Mouse (Mus musculus) frontal cortex, adult 2 months (tissue): Measurements from ENCODE around the gene Tnik. TPM values are rescaled to one million over a fixed set of nuclear protein-coding genes. Genes with fewer than 3 reads are reported as not detected.

Experiments
- DNase-seq, 2 experiments: peaks; one replicate each; pipeline ENCODE4 v3.0.0; 2022; ENCODE audit warnings: low spot score in 1 of 2; ENCODE audit errors: extremely low spot score in 1 of 2
- polyA plus RNA-seq: library from polyadenylated mRNA; depleted of rRNA; stranded (reverse); fragments of >200 nt; gene quantifications from 2 replicates; pipeline ENCODE4 v1.2.3, GENCODE M21; 2012

Gene Tnik
- polyA plus RNA-seq, 1 experiment: 129 TPM

DNA sequence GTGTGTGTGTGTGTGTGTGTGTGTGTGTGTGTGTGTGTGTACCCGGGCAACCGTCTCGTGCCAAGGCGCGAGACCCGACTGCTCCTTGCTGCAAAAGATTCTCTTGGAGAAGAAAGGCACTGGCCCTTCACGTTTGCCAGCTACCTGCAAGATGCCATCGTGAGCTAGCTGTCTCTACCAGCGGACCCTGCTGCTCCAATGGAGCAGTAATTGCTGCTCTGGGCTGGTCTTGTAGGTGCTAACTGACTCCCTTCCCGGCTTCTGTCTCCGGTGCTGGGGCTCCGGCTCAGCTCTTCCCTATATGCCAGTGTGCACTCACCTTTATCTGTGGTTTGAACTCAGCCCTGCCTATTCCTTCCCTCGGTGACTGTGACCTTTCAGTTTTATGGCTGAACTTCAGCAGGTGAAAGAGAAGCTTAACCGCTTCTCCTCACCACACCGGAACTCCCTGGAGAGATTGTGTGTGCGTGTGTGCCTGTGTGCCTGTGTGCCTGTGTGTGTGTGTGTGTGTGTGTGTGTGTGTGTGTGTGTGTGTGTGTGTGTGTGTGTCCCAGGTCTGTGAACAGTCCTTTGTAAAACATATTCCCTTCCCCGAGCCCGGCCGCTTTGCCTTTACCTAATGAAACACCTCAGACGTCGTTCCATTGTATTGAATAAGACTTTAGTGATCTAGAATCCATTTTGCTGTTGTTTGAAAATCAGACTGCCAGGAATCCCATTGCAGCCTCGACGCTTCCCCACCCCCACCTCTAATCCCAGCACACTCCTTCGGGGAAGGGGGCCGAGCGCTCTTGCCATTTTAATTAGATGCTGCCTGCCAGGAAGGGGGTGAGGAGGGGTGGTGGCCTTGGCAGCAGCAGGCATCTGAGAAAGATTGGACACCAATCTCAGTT lies 1.2 kb downstream of the Tnik start:
- DNase-seq: peak in 1 of 2 experiments; percentile 40

GRCm38 (mm10) chr3:28264841-28265150 lies 1.8 kb downstream of the Tnik start:
- no peak for DNase-seq

- peak in 1 of 2 experiments; percentile 56 for DNase-seq
Observed at GRCm38 (mm10) chr3:28265183-28265582, 2.2 kb downstream of the Tnik start.

DNA sequence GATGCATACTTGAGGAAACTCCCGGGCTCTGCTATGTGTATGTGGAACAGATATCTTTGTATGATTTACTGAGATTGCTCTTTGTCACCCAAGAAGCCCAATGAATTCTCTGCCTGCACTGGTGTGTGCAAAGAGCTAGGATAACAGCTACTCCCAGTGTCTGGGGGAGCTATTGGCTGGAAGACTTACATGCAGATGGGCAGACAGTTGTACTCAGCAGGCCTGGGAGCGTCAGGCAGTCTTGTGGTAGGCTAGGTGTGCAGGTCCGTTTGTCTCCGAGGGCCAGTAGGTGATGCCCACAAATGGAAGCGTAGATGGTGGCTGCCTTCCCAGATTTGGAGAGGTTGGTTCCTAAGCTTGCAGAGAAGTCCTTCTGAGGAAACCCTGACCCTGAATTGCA lies 2.6 kb downstream of the Tnik start:
- DNase-seq: peak in 1 of 2 experiments; percentile 32

DNA sequence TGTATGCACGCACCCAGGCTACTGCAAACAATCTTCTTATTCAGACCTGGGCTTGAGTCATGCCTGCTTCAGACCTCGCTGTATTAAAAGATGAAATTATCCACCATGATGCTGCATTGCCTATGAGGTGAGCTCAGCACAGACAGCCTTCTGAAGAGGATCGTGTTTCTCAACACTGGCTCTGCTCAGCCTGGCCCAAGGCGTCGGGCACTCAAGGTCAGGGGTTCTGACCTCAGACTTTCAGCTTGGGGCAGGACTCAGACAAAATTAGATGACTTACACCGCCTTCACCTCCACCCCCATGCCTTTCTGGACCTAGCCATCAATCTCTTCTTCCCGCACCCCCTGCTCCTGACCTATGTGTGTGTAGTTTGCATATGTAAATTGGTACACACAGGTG lies 4.2 kb downstream of the Tnik start:
- no peak for DNase-seq

- no peak for DNase-seq
Observed at GRCm38 (mm10) chr3:28269716-28270115, 6.7 kb downstream of the Tnik start.

- DNase-seq: no peak
Observed at GRCm38 (mm10) chr3:28271884-28272283, 8.9 kb downstream of the Tnik start.

- no peak for DNase-seq
Observed at GRCm38 (mm10) chr3:28274763-28275162, 11.7 kb downstream of the Tnik start.

DNA sequence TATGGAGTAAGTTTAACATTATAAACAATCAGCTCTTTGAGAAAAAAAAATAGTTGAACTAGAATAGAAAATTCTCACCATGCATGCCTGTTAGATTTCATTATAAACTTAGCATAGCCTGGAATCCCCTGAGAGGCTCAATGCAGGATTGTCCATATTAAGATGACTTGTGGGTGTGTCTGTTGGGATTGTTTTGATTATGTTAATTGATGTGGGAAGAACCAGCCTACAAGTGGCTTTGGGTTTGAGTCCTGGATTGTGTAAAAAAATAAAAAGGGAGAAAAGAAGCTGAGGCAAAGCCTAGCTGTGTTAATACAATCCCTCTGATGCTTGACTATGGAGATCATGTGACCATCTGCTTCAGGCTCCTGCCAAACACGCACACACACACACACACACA lies 26.7 kb downstream of the Tnik start:
- DNase-seq: no peak

DNA sequence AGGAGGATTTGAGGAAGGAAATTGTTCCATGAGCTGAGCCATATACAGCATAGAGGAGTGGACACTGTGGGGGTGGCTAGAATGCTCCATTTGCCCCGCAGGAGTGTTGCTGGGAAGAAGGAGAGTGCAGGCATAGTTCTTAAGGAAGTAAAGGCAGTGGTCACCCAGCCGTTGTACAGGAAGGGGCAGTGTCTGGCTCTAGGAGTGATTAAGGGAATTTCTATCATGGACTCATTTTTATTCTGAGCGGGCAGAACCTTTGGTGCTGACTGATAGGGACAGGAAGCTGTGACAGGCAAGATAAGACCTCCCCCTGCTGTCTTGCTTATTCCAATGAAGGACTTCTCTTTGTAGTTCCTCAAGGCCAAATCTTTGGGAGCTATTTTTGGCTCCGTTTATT lies 38.4 kb downstream of the Tnik start:
- DNase-seq: no peak

DNA sequence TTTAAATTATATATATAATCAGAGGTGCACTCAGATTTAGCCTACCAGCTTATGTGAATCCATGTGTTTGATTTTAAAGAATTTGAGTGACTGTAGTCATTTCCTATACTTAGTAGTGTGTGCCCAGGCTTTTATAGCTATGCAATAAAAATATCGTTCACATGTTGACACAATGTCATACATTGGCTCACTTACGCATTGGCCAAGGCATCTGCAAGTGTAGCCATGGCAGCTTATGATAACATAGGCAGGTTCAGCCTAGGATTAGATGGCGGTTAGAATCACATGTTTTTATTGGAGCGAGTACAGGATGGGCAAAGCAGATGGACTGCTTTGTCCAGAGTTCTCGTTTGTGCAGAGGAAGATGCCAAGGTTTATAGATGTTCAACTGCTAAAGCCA lies 40.9 kb downstream of the Tnik start:
- no peak for DNase-seq

DNA sequence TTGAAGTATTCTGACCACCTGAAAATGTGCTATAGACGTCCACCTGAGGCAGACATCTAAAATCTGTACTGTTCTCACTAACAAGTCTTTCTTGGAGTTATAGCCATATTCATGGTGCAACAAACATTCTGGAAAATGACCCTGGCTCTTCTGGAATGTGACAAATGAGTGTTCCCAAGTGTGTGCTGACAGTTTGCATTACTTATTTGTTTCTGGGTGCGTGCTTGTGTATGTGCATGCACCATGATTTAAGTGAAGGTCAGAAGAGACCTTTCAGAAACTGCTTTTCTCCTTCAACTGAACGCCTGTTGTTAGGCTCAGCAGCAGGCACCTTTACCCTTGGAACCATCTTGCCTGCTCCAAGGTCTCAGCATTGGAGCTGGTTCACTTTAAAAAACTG lies 43.8 kb downstream of the Tnik start:
- DNase-seq: no peak

DNA sequence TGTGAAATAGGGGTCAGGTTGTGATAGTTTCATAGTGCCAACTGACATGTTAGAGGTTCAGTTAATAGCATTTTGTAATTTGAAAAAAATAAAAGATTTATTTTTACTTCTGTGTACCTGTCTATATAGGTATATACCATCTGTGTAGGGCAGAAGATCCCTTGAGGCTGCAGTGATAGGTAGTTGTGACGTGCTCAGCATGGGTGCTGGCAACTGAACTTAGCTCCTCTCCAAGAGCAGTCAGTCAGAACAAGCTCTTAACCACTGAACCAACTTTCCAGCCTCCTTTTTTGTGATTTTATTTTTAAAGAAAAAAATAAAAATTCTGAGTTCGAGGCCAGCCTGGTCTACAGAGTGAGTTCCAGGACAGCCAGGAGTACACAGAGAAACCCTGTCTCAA lies 51.4 kb downstream of the Tnik start:
- DNase-seq: no peak

GRCm38 (mm10) chr3:28317339-28317738 lies 54.3 kb downstream of the Tnik start:
- peak in 1 of 2 experiments; percentile 56 for DNase-seq

DNA sequence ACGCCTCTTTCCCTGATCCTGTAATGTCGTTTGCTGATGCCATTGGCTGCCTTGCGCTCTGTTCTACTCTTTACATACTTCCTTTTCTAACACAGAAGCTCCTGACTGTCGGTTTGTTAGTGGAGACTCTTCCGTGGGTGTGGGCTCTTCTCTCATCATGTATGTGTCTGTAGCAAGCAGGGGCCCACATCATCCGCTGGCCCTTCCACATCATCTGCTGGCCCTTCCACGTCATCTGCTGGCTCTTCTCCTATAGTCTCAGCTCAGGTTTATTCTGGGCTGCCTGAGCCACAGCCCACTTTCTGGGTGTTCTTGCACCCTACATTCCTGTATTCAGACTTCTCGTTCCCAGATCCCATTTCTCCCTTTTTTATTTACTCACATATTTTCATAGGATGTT lies 58.6 kb downstream of the Tnik start:
- DNase-seq: no peak

GRCm38 (mm10) chr3:28325613-28326233 lies 62.7 kb downstream of the Tnik start:
- no peak for DNase-seq

DNA sequence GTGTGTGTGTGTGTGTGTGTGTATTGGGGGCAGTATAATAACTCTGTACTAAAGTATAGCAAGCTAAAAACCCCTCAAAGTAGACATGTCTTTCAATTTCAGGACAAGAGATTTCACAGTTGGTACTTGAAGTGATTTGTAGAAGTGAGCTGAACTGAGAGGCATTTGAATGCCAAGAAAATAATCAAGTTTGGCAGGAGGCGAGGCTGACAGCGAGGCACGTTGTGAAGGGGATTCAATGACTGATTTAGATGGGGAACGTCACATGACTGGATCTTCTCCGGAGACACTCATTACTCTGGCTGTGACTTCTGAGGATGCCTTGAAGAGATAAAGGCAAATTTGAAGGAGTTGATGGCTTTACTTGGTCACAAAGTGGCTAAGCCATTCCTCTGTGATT lies 69.3 kb downstream of the Tnik start:
- no peak for DNase-seq

GRCm38 (mm10) chr3:28333869-28334268 lies 70.9 kb downstream of the Tnik start:
- DNase-seq: no peak

DNA sequence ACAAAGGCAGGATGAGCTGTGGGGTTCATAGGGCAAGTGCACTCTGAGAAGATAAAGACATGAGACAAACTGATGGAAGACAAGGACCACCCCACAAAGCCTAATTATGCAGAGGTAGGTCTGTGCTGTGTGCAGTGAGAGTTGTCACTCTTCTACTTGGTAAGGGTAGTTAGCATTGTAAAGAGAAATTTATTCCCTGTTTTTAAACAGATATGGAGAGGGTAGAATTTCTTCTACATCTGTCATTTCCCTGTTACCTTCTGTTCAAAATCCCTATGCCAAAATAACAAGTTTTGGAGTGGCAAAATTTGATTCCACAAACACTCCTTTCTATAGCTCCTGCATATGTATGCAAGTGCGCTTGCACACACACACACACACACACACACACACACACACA lies 71.5 kb downstream of the Tnik start:
- DNase-seq: peak in 1 of 2 experiments; percentile 30

DNA sequence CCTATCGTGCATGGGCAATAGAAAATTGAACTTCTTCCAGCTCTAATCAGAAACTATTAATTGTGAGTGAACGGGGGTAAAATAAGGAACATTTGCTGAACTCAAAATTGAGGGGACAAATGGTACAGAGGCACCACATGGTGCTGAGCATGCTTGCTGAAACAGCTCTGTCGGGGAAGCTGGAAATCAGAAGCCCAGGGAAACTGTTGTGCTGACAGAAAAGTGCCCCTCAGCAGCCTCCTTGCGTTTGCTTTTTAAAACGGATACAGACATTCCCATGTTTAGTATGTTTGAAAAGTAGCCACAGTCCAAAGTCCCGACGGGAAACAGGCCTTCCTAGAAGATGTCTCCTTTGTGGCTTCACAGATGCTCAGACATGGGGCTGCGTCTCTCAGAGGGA lies 77.1 kb downstream of the Tnik start:
- no peak for DNase-seq

GRCm38 (mm10) chr3:28343204-28343603 lies 80.2 kb downstream of the Tnik start:
- DNase-seq: no peak

- DNase-seq: no peak
Observed at GRCm38 (mm10) chr3:28343661-28344060, 80.6 kb downstream of the Tnik start.
